Mouse (Mus musculus): ENCODE results near the gene Thbs2. TPM values are rescaled to one million over a fixed set of nuclear protein-coding genes. Genes with fewer than 3 reads are reported as not detected.

The Thbs2 gene
- total and polyA plus RNA-seq, 3 experiments = 0.05 TPM; not detected in 2

GRCm38 (mm10) chr17:14714374-14714773 lies 20.3 kb upstream of the Thbs2 start:
- H3K27me3 ChIP-seq (ENCODE audit: insufficient read depth, low read length) = peaks cover 6% of the 10 kb centered on the region; the same call in 1 of the 2 replicates
- TF ChIP-seq GATA1 (IDR thresholded peaks at IDR 0.05; ENCODE audit: borderline replicate concordance, low read length) = no peak
- no peak for TF ChIP-seq POLR2AphosphoS5 (IDR thresholded peaks at IDR 0.05; ENCODE audit: insufficient replicate concordance, low read depth, low read length)
- TF ChIP-seq TAL1 (conservative IDR thresholded peaks at IDR 0.05; ENCODE audit: low read depth, low read length) = no peak
- TF ChIP-seq CTCF (IDR thresholded peaks at IDR 0.05; ENCODE audit: low read depth, low read length) = no peak
- no peak for TF ChIP-seq GATA2 (IDR thresholded peaks at IDR 0.05; ENCODE audit: borderline replicate concordance, low read depth, low read length)

GRCm38 (mm10) chr17:14711784-14712183 lies 17.7 kb upstream of the Thbs2 start:
- ATAC-seq (ENCODE audit: extremely low read depth, insufficient number of reproducible peaks, low FRiP score, poor library complexity, severe bottlenecking) (no peak), DNase-seq (ENCODE audit: low spot score) (no peak)
- Histone ChIP-seq H3K4me1 (ENCODE audit: insufficient read depth, low read depth, low read length) (no peaks in the 10 kb centered on the region), H3K36me3 (replicated peaks) (no peaks in the 10 kb centered on the region), H3K4me3 (ENCODE audit: low read depth, low read length) (no peak overlapping the region), H3K9me3 (replicated peaks) (no peaks in the 10 kb centered on the region), H3K27me3 (ENCODE audit: insufficient read depth, low read length) (peaks cover 6% of the 10 kb centered on the region; the same call in 1 of the 2 replicates)
- TF ChIP-seq CTCF (IDR thresholded peaks at IDR 0.05; ENCODE audit: low read depth, low read length) (no peak), GATA2 (IDR thresholded peaks at IDR 0.05; ENCODE audit: borderline replicate concordance, low read depth, low read length) (no peak), TAL1 (conservative IDR thresholded peaks at IDR 0.05; ENCODE audit: low read depth, low read length) (no peak), POLR2AphosphoS5 (IDR thresholded peaks at IDR 0.05; ENCODE audit: insufficient replicate concordance, low read depth, low read length) (no peak), GATA1 (IDR thresholded peaks at IDR 0.05; ENCODE audit: borderline replicate concordance, low read length) (no peak)

More at GRCm38 (mm10) chr17:14714374-14714773, 20.3 kb upstream of the Thbs2 start:
- DNase-seq (ENCODE audit: low spot score) (no peak), ATAC-seq (ENCODE audit: extremely low read depth, insufficient number of reproducible peaks, low FRiP score, poor library complexity, severe bottlenecking) (no peak)
- no peak overlapping the region for H3K4me3 ChIP-seq (ENCODE audit: low read depth, low read length)
- H3K9me3 ChIP-seq (replicated peaks) = no peaks in the 10 kb centered on the region
- no peaks in the 10 kb centered on the region for H3K4me1 ChIP-seq (ENCODE audit: insufficient read depth, low read depth, low read length)
- H3K36me3 ChIP-seq (replicated peaks) = no peaks in the 10 kb centered on the region

- no peaks in the 10 kb centered on the region for H3K4me1 ChIP-seq (ENCODE audit: insufficient read depth, low read depth, low read length)
- no peak for ATAC-seq (ENCODE audit: extremely low read depth, insufficient number of reproducible peaks, low FRiP score, poor library complexity, severe bottlenecking)
- no peaks in the 10 kb centered on the region for H3K9me3 ChIP-seq (replicated peaks)
- DNase-seq (ENCODE audit: low spot score) = no peak
- peaks cover 6% of the 10 kb centered on the region; the same call in 1 of the 2 replicates for H3K27me3 ChIP-seq (ENCODE audit: insufficient read depth, low read length)
- no peak for TF ChIP-seq TAL1 (conservative IDR thresholded peaks at IDR 0.05; ENCODE audit: low read depth, low read length)
- no peak for TF ChIP-seq CTCF (IDR thresholded peaks at IDR 0.05; ENCODE audit: low read depth, low read length)
- no peak for TF ChIP-seq GATA2 (IDR thresholded peaks at IDR 0.05; ENCODE audit: borderline replicate concordance, low read depth, low read length)
- no peak for TF ChIP-seq POLR2AphosphoS5 (IDR thresholded peaks at IDR 0.05; ENCODE audit: insufficient replicate concordance, low read depth, low read length)
- no peak for TF ChIP-seq GATA1 (IDR thresholded peaks at IDR 0.05; ENCODE audit: borderline replicate concordance, low read length)
- H3K36me3 ChIP-seq (replicated peaks) = no peaks in the 10 kb centered on the region
- no peak overlapping the region for H3K4me3 ChIP-seq (ENCODE audit: low read depth, low read length)
Observed at GRCm38 (mm10) chr17:14711032-14711431, 17.0 kb upstream of the Thbs2 start.

DNA sequence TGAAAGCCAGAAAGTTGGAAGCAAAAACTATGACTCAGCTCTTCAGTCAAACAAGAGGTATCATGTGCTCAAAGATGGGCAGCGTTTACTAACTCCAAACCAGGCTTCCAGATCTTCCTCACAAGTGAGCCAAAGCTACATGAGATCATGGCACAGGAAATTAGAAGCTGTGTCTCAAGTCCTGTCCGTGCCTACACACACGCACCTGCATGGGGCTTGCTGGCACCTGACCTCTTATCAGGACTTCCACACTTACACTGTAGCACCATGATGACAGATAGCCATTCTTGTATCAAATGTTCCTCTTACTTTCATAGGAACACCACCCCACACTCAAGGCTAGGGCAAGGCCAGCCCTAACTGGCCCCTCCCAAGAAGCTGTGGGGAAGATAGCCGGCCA lies 12.0 kb upstream of the Thbs2 start:
- Histone ChIP-seq H3K36me3 (replicated peaks) (no peaks in the 10 kb centered on the region), H3K27me3 (ENCODE audit: insufficient read depth, low read length) (peaks cover 7% of the 10 kb centered on the region; the same call in 1 of the 2 replicates), H3K4me3 (ENCODE audit: low read depth, low read length) (no peak overlapping the region), H3K9me3 (replicated peaks) (no peaks in the 10 kb centered on the region), H3K4me1 (ENCODE audit: insufficient read depth, low read depth, low read length) (no peaks in the 10 kb centered on the region)
- TF ChIP-seq POLR2AphosphoS5 (IDR thresholded peaks at IDR 0.05; ENCODE audit: insufficient replicate concordance, low read depth, low read length) (no peak), TAL1 (conservative IDR thresholded peaks at IDR 0.05; ENCODE audit: low read depth, low read length) (no peak), GATA2 (IDR thresholded peaks at IDR 0.05; ENCODE audit: borderline replicate concordance, low read depth, low read length) (no peak), CTCF (IDR thresholded peaks at IDR 0.05; ENCODE audit: low read depth, low read length) (no peak), GATA1 (IDR thresholded peaks at IDR 0.05; ENCODE audit: borderline replicate concordance, low read length) (no peak)
- no peak for DNase-seq (ENCODE audit: low spot score)
- ATAC-seq (ENCODE audit: extremely low read depth, insufficient number of reproducible peaks, low FRiP score, poor library complexity, severe bottlenecking) = no peak

DNA sequence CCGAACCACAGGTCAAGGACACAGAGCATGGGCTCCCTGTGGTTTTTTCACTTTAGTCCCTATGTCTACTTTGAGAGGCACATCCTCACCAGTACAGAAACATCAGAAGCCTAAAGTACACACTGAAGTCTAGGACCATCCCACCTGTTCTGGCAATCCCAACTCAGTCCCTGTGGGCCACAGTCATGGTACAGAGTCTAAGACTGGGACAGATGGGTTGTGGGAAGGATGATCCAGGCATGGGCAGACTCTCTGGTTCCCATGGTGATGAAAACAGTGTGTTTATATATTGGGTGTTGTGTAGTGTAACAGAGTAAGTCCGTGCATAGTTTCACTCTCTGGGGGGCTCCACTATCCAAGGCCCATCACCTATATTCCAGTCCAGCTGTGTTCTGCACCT lies 11.4 kb upstream of the Thbs2 start:
- TF ChIP-seq GATA1 (IDR thresholded peaks at IDR 0.05; ENCODE audit: borderline replicate concordance, low read length) = no peak
- no peak for TF ChIP-seq GATA2 (IDR thresholded peaks at IDR 0.05; ENCODE audit: borderline replicate concordance, low read depth, low read length)
- no peak for TF ChIP-seq CTCF (IDR thresholded peaks at IDR 0.05; ENCODE audit: low read depth, low read length)
- no peak for TF ChIP-seq TAL1 (conservative IDR thresholded peaks at IDR 0.05; ENCODE audit: low read depth, low read length)
- no peak for TF ChIP-seq POLR2AphosphoS5 (IDR thresholded peaks at IDR 0.05; ENCODE audit: insufficient replicate concordance, low read depth, low read length)
- DNase-seq (ENCODE audit: low spot score) (no peak), ATAC-seq (ENCODE audit: extremely low read depth, insufficient number of reproducible peaks, low FRiP score, poor library complexity, severe bottlenecking) (no peak)

DNA sequence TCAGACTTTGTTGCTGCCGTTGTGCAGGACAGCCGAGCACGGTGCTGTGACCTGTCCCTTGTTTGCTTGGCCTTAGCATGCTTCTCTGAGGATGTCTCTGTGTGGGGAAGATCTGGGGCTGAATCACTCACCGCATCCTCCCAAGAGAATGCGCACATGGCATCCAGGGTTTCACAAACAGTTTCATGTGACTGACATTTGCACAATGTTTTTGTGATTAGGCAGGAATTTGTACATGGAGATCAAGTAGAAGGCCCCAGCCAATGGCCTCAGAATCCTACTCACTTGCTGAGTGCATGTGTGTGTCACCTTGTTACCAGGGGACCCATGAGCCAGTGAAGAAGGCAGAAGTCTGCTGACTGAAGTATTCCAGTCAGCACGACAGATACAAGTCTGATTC lies 9.7 kb upstream of the Thbs2 start:
- no peaks in the 10 kb centered on the region for H3K4me1 ChIP-seq (ENCODE audit: insufficient read depth, low read depth, low read length)
- H3K4me3 ChIP-seq (ENCODE audit: low read depth, low read length) = no peak overlapping the region
- ATAC-seq (ENCODE audit: extremely low read depth, insufficient number of reproducible peaks, low FRiP score, poor library complexity, severe bottlenecking) (no peak), DNase-seq (ENCODE audit: low spot score) (no peak)
- no peaks in the 10 kb centered on the region for H3K9me3 ChIP-seq (replicated peaks)
- no peaks in the 10 kb centered on the region for H3K36me3 ChIP-seq (replicated peaks)
- H3K27me3 ChIP-seq (ENCODE audit: insufficient read depth, low read length) = peaks cover 12% of the 10 kb centered on the region; the same call in 1 of the 2 replicates
- TF ChIP-seq TAL1 (conservative IDR thresholded peaks at IDR 0.05; ENCODE audit: low read depth, low read length) = no peak
- TF ChIP-seq GATA2 (IDR thresholded peaks at IDR 0.05; ENCODE audit: borderline replicate concordance, low read depth, low read length) = no peak
- TF ChIP-seq GATA1 (IDR thresholded peaks at IDR 0.05; ENCODE audit: borderline replicate concordance, low read length) = no peak
- no peak for TF ChIP-seq POLR2AphosphoS5 (IDR thresholded peaks at IDR 0.05; ENCODE audit: insufficient replicate concordance, low read depth, low read length)
- TF ChIP-seq CTCF (IDR thresholded peaks at IDR 0.05; ENCODE audit: low read depth, low read length) = no peak

More for the DNA sequence above, 11.4 kb upstream of the Thbs2 start:
- H3K9me3 ChIP-seq (replicated peaks) = no peaks in the 10 kb centered on the region
- H3K36me3 ChIP-seq (replicated peaks) = no peaks in the 10 kb centered on the region
- H3K4me1 ChIP-seq (ENCODE audit: insufficient read depth, low read depth, low read length) = no peaks in the 10 kb centered on the region
- H3K27me3 ChIP-seq (ENCODE audit: insufficient read depth, low read length) = peaks cover 7% of the 10 kb centered on the region; the same call in 1 of the 2 replicates
- no peak overlapping the region for H3K4me3 ChIP-seq (ENCODE audit: low read depth, low read length)
